Mouse (Mus musculus) effector memory CD4-positive, alpha-beta T cell, adult 7 months (primary cell): ENCODE data around the gene Armc12. TPM values are rescaled to one million over a fixed set of nuclear protein-coding genes. Genes with fewer than 3 reads are reported as not detected.

Source experiments
- polyA plus RNA-seq: library from polyadenylated mRNA; unstranded; fragments of 100-300 nt; shearing (Covaris generic); gene quantifications from one replicate; pipeline ENCODE4 v1.2.1, GENCODE M21; 2017

Armc12 gene
- polyA plus RNA-seq: not detected

DNA sequence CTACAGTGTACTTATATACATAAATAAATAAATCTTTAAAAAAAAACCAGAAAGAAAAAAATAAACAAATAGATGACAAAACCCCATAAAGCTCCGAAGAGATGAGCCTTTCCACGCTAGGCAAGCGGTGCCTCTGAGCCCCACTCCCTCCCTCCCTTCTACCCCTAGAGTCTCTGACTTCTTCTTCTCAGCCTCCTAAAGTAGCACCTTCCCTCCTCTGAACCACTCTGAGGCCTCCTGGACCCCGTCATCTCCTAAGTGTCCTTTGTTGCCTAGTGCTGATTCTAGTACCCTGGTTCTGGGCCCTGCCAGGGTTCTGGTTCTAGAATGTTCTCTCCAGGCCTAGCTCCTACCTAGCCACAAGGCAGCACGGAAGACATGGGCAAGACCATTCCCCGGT is at the start of gene Armc12:
Armc12 (plus strand) TSS at position 301 of the 400 bp plus-strand sequence.

DNA sequence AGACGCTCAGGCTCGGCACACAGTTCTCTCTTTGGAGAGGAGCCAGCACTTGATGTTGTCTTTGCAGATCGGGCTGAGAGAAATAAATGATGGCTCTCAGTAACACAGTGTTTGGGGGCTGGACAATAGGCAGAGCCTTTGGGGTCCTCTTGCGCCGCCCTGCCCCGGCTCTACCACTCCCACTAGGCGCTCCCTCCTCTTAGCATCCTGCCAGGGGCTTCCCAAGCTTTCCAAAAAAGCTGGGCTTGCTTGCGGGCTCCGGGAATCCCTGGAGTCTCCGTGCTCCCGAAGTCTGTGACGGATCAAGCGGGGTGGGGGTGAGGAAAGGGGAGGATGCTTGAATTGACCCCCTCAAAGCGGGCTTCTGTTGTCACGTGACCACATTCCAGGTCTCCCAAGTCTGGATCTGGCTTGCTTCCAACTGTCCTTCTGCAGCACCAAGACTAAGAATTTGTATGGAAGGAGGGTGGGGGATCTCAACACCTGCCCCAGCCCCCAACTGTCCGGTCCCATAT is 13.1 kb upstream of the Armc12 start, which contains the start of gene Fkbp5:
Fkbp5 (minus strand) TSS at position 87 of the 515 bp plus-strand sequence.

GRCm38 (mm10) chr17:28549111-28549510 is 18.5 kb downstream of the Armc12 start, which contains the start of gene Clpsl2:
Gene Clpsl2, plus strand, starts transcription at chr17:28549411.

DNA sequence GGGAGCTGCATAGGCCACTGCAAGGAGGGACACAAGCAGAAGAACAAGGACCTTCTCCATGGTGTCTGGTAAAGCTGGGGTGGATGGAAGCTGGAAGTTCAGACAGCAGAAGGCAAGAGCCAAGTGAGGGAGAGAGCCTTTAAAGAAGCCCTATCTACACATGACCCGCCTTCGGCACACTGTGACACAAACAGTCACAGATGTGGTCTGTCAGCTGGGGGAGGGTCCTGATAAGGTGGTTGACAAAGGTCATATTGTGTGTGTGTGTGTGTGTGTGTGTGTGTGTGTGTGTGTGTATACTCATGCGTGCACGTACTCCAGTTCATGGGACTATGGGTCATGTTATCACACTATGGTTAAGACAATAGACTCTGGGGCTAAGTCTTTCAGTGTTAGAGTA is 30.0 kb downstream of the Armc12 start, which contains the start of gene Clps:
Clps (minus strand) TSS at position 169 of the 400 bp plus-strand sequence.

DNA sequence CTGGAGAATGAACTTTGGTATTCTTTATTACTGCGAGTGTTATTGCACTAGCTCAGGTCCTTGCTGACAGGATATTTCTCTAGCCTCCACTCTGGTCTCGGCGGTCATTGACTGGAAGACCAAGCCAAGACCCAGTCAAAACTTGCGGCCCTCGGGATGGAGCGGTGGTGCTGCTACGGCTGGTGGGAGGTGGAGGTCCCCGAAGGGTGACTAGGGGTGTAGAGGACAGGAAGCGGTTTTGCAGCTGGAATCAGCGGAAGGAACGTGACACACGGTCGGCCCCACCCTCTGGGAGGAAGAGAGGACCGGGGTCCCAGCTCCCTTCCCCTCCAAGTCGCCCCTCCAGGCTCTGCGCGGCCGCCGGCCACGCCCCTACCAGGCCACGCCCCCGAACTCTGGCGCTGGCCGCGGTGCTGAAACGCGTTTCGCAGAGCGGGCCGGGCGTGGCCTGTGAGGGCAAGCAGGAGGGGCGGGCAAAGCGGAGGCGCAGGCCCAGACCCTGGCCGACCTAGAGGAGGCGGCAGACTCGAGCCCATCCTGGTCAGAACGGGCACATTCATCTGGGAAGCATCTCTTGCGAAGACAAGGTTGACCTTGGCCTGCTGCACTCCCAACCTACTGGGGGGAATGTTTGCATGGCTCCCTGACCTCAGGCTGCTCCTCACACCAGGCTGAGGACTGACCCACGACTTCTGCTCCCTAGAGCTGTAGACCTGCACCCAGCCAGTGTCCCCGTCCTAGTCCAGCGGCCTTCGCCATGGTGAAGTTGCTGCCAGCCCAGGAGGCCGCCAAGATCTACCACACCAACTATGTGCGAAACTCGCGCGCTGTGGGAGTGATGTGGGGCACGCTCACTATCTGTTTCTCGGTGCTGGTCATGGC is 44.9 kb downstream of the Armc12 start, which contains the start of gene Lhfpl5:
Lhfpl5 (plus strand) TSS at position 398 of the 882 bp plus-strand sequence.

Other genes with a start within 250 kb of the Armc12 start
- gene Fance, start 217.3 kb upstream of the Armc12 start, polyA plus RNA-seq: 15.5 TPM
- gene Rpl10a, start 202.3 kb upstream of the Armc12 start, polyA plus RNA-seq: 257 TPM
- gene Tead3, start 180.0 kb upstream of the Armc12 start, polyA plus RNA-seq: not detected
- 0.87 TPM for gene Tulp1, start 165.6 kb upstream of the Armc12 start, polyA plus RNA-seq
- gene Fkbp5, start 13.3 kb upstream of the Armc12 start, polyA plus RNA-seq: 67.9 TPM
- gene Clpsl2, start 18.6 kb downstream of the Armc12 start, polyA plus RNA-seq: not detected
- gene Clps, start 30.0 kb downstream of the Armc12 start, polyA plus RNA-seq: not detected
- gene Lhfpl5, start 44.8 kb downstream of the Armc12 start, polyA plus RNA-seq: not detected
- gene Srpk1, start 91.9 kb downstream of the Armc12 start, polyA plus RNA-seq: 265 TPM
- 0.54 TPM for gene Slc26a8, start 159.4 kb downstream of the Armc12 start, polyA plus RNA-seq
- 107 TPM for gene Mapk14, start 160.5 kb downstream of the Armc12 start, polyA plus RNA-seq
- gene AC170998.1, start 195.3 kb downstream of the Armc12 start, polyA plus RNA-seq: 8.5 TPM
- gene Mapk13, start 238.5 kb downstream of the Armc12 start, polyA plus RNA-seq: not detected